Mouse (Mus musculus) thymus, adult 2 months (tissue): ENCODE results near the gene Tspan5.

ENCODE experiments used
- CTCF ChIP-seq: fragments of 200-500 bp; IDR thresholded peaks from 2 replicates; pipeline ENCODE4 v1.5.1; 2012; ENCODE audit warnings: mild to moderate bottlenecking, control low read depth, low read length, moderate library complexity, borderline replicate concordance; ENCODE audit not compliant: control insufficient read depth, poor library complexity, insufficient read depth; ENCODE audit errors: extremely low read depth
- POLR2A ChIP-seq: fragments of 200-500 bp; IDR thresholded peaks from 2 replicates; pipeline ENCODE4 v1.6.1; 2012; ENCODE audit warnings: mild to moderate bottlenecking, low read length, control low read depth, moderate library complexity; ENCODE audit not compliant: control insufficient read depth, poor library complexity, insufficient read depth; ENCODE audit errors: extremely low read depth

- TF ChIP-seq POLR2A, result no peak
- no peak for TF ChIP-seq CTCF
Observed at GRCm38 (mm10) chr3:138826243-138826800, 84.3 kb downstream of the Tspan5 start.
